Mouse (Mus musculus): ENCODE results near the gene Fam110a.

Fam110a gene

DNA sequence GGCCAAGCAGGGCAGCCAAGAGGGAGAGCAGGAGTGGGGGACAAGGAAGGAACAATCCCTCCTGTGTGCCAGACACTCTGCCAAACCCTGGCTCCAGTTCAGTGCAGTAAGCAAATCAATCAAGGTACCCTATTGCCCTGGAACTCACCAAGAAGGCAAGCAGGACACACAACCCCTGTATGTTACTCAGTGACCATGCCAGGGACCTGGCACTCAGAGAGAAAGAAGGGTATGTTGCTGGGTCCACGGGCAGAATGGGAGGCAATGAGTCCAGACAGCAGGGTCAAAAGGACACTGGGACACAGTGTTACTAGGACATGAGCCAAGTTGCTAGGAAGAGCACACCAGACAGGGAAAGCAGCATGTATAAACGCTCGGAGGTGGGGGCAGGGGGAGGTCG is 54.3 kb downstream of the Fam110a start:
- no peak for DNase-seq

- DNase-seq, result no peak
These were observed 55.7 kb downstream of the Fam110a start for GRCm38 (mm10) chr2:151924276-151924675.

DNA sequence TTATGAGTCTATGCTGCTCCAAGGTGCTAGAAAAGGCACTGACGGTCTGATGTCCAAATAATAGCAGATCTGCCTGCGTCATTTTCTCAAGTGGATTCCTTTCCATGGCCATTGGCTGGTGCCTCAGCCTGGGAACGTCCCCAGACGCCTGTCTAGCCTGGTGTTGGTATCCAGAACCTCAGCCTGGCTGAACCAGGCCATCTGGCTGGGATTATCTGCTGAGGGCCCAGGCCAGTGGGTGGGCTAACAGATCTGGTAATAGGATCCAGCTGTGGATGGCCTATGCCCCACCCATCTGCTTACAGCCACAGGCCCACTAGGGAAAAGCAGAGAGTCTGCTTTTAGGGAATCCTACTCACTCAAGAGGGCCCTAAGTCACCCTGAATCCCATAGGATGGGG is 58.4 kb downstream of the Fam110a start:
- DNase-seq, result peak; percentile 98

GRCm38 (mm10) chr2:151921068-151921467 is 59.0 kb downstream of the Fam110a start:
- no peak for DNase-seq
